In genomic region chr3:30741306-30741705, GRCm38 (mm10) we compare ENCODE assay signal across 12 mouse cellular contexts. TPM values are rescaled to one million over a fixed set of nuclear protein-coding genes. Genes with fewer than 3 reads are reported as not detected.
DNase-seq lines count a peak whose midpoint lies in the region.
"Had no signal": no experiment of that assay in that cellular context is flagged by ENCODE, and none has a peak within 500 bp of the region (broad histone marks: within the 10 kb centered on the region; RNA-seq: fewer than 3 reads in every experiment).

No protein-coding gene starts in this region.

- intact Hi-C loops in heart, postnatal 10 days (cut with DNase I): no loop called here

- DNase-seq in cerebellum, adult 11 months: peak; percentile 3
- DNase-seq in cerebellum, postnatal 4 days (ENCODE audit: low spot score in 2 of 2): no peak
- DNase-seq in cerebellum, adult 18-20 months: peak; percentile 26 to 28
- DNase-seq in heart, postnatal 10 days: peak; percentile 36 to 44
- DNase-seq in ovary, postnatal 10 days (ENCODE audit: low spot score): peak; percentile 5
- DNase-seq in lung, postnatal 14 days: no peak
- DNase-seq in MN1 (ENCODE audit: low spot score): no peak
- no peak for DNase-seq in urinary bladder, adult 2 months (ENCODE audit: low spot score)

RNA-seq across cellular contexts. Expression of gene Samd7, which starts 4.8 kb away (rescaled TPM):
- total RNA-seq in heart, postnatal 10 days (2021): not detected
- polyA plus RNA-seq in urinary bladder, adult 2 months (2012; rRNA removed): not detected in 2 replicates
- total RNA-seq: hematopoietic stem cell, adult 5-6 weeks; left cerebral cortex, postnatal 25 days; megakaryocyte, adult 5-6 weeks had no signal
- polyA plus RNA-seq: embryonic facial prominence, embryonic 11.5 days had no signal

RNA-seq across cellular contexts. Expression of gene Lrrc31, which starts 41.7 kb away (rescaled TPM):
- total RNA-seq in heart, postnatal 10 days (2021): under 1 TPM in 1 of 2 experiments, not detected in 1; 0.26 TPM
- 0.11 TPM in 1 of 2 replicates, not detected in the other for polyA plus RNA-seq in urinary bladder, adult 2 months (2012; rRNA removed)
- total RNA-seq: hematopoietic stem cell, adult 5-6 weeks; left cerebral cortex, postnatal 25 days; megakaryocyte, adult 5-6 weeks had no signal
- polyA plus RNA-seq: embryonic facial prominence, embryonic 11.5 days had no signal

RNA-seq across cellular contexts. Expression of gene Sec62, which starts 51.4 kb away (rescaled TPM):
- 10 to 100 TPM; 45.6 to 49.9 TPM for total RNA-seq in heart, postnatal 10 days (2021)
- polyA plus RNA-seq in urinary bladder, adult 2 months (2012; rRNA removed): 70.3 and 73.2 TPM in 2 replicates

Comparison
In these comparisons a context has a peak if more than half of its experiments do, and no peak if none do; other contexts are left out.
1. DNase-seq: peak in cerebellum, adult 11 months (single experiment), cerebellum, adult 18-20 months (2 of 2), heart, postnatal 10 days (2 of 2) and ovary, postnatal 10 days (single experiment); none in cerebellum, postnatal 4 days (0 of 2), lung, postnatal 14 days (single experiment), MN1 (single experiment) and urinary bladder, adult 2 months (single experiment).